31 mouse cellular contexts compared by ENCODE assay signal in the genomic region with DNA sequence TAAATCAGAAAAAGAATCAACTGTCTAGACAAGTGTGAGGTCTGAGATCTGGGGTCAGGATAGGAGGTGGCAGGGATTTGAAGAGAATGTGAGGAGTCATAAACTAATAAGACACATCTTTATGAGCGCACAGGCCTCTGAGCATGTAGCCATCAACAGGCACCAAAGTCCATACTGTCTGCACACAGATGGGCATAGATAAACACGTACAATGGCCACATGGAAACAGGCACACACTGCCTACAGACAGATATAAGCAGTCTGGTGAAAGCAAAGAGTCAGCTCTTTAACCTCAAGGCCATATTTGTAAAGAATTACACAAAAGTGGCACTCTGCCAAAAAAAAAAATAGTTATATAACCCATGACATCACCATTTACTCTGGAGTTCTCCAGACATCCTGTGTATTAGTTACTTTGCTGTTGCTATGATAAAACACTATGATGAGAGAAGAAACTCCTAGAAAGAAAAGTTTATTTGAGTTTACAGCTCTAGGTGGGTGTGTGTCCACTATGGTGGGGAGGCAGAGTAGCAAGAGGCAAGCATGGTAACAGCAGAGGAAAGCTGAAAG.
A peak's percentile ranks its signal among the peaks of the same experiment; 100 is the strongest.
DNase-seq lines count a peak whose midpoint lies in the region; ATAC-seq and TF ChIP-seq lines count a peak whose summit lies in the region.
"Had no signal": no experiment of that assay in that cellular context is flagged by ENCODE, and none has a peak within 500 bp of the region (broad histone marks: within the 10 kb centered on the region; RNA-seq: fewer than 3 reads in every experiment).

No protein-coding gene starts in this region.

- no peaks in the 10 kb centered on the region for H3K36me3 ChIP-seq in lung, postnatal 0 days (ENCODE audit: insufficient read depth, low read length)
- no peaks in the 10 kb centered on the region for H3K36me3 ChIP-seq in intestine, embryonic 15.5 days
- H3K36me3 ChIP-seq in stomach, postnatal 0 days (ENCODE audit: control insufficient read depth, insufficient read depth, low read length): no peaks in the 10 kb centered on the region
- H3K36me3 ChIP-seq: embryonic facial prominence, embryonic 12.5 days; forebrain, embryonic 10.5 days; forebrain, embryonic 15.5 days; hindbrain, embryonic 15.5 days; limb, embryonic 12.5 days; liver, embryonic 13.5 days; lung, embryonic 15.5 days had no signal

- DNase-seq in kidney, adult 9 months: peak; percentile 44
- DNase-seq in kidney, postnatal 4 days: no peak
- peak; percentile 47 for DNase-seq in lung, postnatal 0 days (ENCODE audit: low spot score)
- DNase-seq in lung, postnatal 36 days: no peak
- DNase-seq in stomach, postnatal 0 days (ENCODE audit: low spot score): no peak
- no peak for DNase-seq in adrenal gland, postnatal 25 days
- DNase-seq: adrenal gland, adult 8-10 months; cerebellum, adult 11 months; cerebellum, adult 9-10 months; cerebellum, postnatal 36 days; gastrocnemius, postnatal 36 days; heart, adult 18-20 months; kidney, postnatal 36 days; layer of hippocampus, postnatal 36 days; liver, embryonic 13.5 days; right cerebral cortex, adult 18-20 months; spleen, adult 18-20 months; thymus, adult 2 months; thymus, postnatal 36 days had no signal

- no peak overlapping the region for H3K9ac ChIP-seq in lung, postnatal 0 days (replicated peaks; ENCODE audit: low read depth)
- H3K9ac ChIP-seq in intestine, embryonic 15.5 days: no peak overlapping the region
- H3K9ac ChIP-seq in stomach, postnatal 0 days (ENCODE audit: low read length): no peak overlapping the region
- H3K9ac ChIP-seq: embryonic facial prominence, embryonic 12.5 days; forebrain, embryonic 15.5 days; hindbrain, embryonic 15.5 days; limb, embryonic 12.5 days; liver, embryonic 13.5 days; lung, embryonic 15.5 days had no signal

- no peaks in the 10 kb centered on the region for H3K27me3 ChIP-seq in lung, postnatal 0 days (replicated peaks; ENCODE audit: insufficient read depth, low read length)
- no peaks in the 10 kb centered on the region for H3K27me3 ChIP-seq in intestine, embryonic 15.5 days (replicated peaks)
- no peaks in the 10 kb centered on the region for H3K27me3 ChIP-seq in stomach, postnatal 0 days (ENCODE audit: control insufficient read depth, insufficient read depth, low read length)
- H3K27me3 ChIP-seq: CH12.LX; embryonic facial prominence, embryonic 12.5 days; forebrain, embryonic 15.5 days; hindbrain, embryonic 15.5 days; limb, embryonic 12.5 days; liver, embryonic 13.5 days had no signal

- H3K4me2 ChIP-seq in lung, postnatal 0 days (replicated peaks; ENCODE audit: low read depth, low read length): no peak overlapping the region
- no peak overlapping the region for H3K4me2 ChIP-seq in intestine, embryonic 15.5 days (replicated peaks)
- no peak overlapping the region for H3K4me2 ChIP-seq in stomach, postnatal 0 days (replicated peaks; ENCODE audit: low read depth)
- H3K4me2 ChIP-seq: embryonic facial prominence, embryonic 12.5 days; forebrain, embryonic 15.5 days; heart, embryonic 11.5 days; hindbrain, embryonic 15.5 days; limb, embryonic 12.5 days; liver, embryonic 13.5 days; lung, embryonic 15.5 days; midbrain, embryonic 11.5 days had no signal

- WGBS in lung, postnatal 0 days: 56% methylated on average over 2 of the region's 2 CpGs
- WGBS in intestine, embryonic 15.5 days: 64% methylated on average over 2 of the region's 2 CpGs
- 79% methylated on average over 2 of the region's 2 CpGs for WGBS in stomach, postnatal 0 days

- H3K9me3 ChIP-seq in lung, postnatal 0 days (ENCODE audit: low read length): no peaks in the 10 kb centered on the region
- H3K9me3 ChIP-seq in intestine, embryonic 15.5 days: no peaks in the 10 kb centered on the region
- H3K9me3 ChIP-seq in stomach, postnatal 0 days (ENCODE audit: control insufficient read depth, low read length): no peaks in the 10 kb centered on the region
- H3K9me3 ChIP-seq: embryonic facial prominence, embryonic 12.5 days; forebrain, embryonic 10.5 days; forebrain, embryonic 15.5 days; hindbrain, embryonic 15.5 days; limb, embryonic 12.5 days; liver, embryonic 13.5 days; lung, embryonic 15.5 days had no signal

- no peak overlapping the region for H3K4me3 ChIP-seq in lung, postnatal 0 days (ENCODE audit: low read depth, low read length)
- no peak overlapping the region for H3K4me3 ChIP-seq in intestine, embryonic 15.5 days (replicated peaks)
- H3K4me3 ChIP-seq in stomach, postnatal 0 days (ENCODE audit: low read depth, low read length): no peak overlapping the region
- H3K4me3 ChIP-seq: embryonic facial prominence, embryonic 12.5 days; forebrain, embryonic 10.5 days; forebrain, embryonic 15.5 days; hindbrain, embryonic 15.5 days; limb, embryonic 12.5 days; liver, embryonic 13.5 days; lung, embryonic 15.5 days had no signal

- H3K27ac ChIP-seq in lung, postnatal 0 days (ENCODE audit: low read length): no peak overlapping the region
- H3K27ac ChIP-seq in intestine, embryonic 15.5 days: no peak overlapping the region
- H3K27ac ChIP-seq in stomach, postnatal 0 days (replicated peaks): no peak overlapping the region
- H3K27ac ChIP-seq: embryonic facial prominence, embryonic 12.5 days; forebrain, embryonic 10.5 days; forebrain, embryonic 15.5 days; hindbrain, embryonic 15.5 days; liver, embryonic 13.5 days; lung, embryonic 15.5 days had no signal

- TF ChIP-seq CTCF in lung, postnatal 0 days (IDR thresholded peaks at IDR 0.05): no peak
- TF ChIP-seq CTCF in stomach, postnatal 0 days (IDR thresholded peaks at IDR 0.05; ENCODE audit: low read depth): no peak

- H3K4me1 ChIP-seq in lung, postnatal 0 days (ENCODE audit: insufficient read depth, low read depth, low read length): no peaks in the 10 kb centered on the region
- no peaks in the 10 kb centered on the region for H3K4me1 ChIP-seq in intestine, embryonic 15.5 days (replicated peaks)
- H3K4me1 ChIP-seq in stomach, postnatal 0 days (replicated peaks; ENCODE audit: control insufficient read depth, insufficient read depth): no peaks in the 10 kb centered on the region
- H3K4me1 ChIP-seq: forebrain, embryonic 10.5 days; forebrain, embryonic 15.5 days; hindbrain, embryonic 15.5 days; liver, embryonic 13.5 days had no signal

- ATAC-seq in lung, postnatal 0 days: peak; percentile 23; the same call in 1 of the 2 replicates
- ATAC-seq in intestine, embryonic 15.5 days: peak; percentile 95
- 0 out of 2 replicates have a peak, but pooled peaks have one; percentile 40 for ATAC-seq in stomach, postnatal 0 days (ENCODE audit: low FRiP score, low TSS enrichment)
- ATAC-seq: activated CD4-positive, CD25-positive, alpha-beta regulatory T cell, adult 4 months; forebrain, embryonic 15.5 days; midbrain, embryonic 16.5 days had no signal

- TF ChIP-seq EP300 in lung, postnatal 0 days (IDR thresholded peaks at IDR 0.05): no peak
- no peak for TF ChIP-seq EP300 in stomach, postnatal 0 days (optimal IDR thresholded peaks at IDR 0.05)

Comparison
In these comparisons a context has a peak if more than half of its experiments do, and no peak if none do; other contexts are left out.
1. DNase-seq: peak in kidney, adult 9 months (single experiment) and lung, postnatal 0 days (single experiment); none in kidney, postnatal 4 days (0 of 2), lung, postnatal 36 days (single experiment), stomach, postnatal 0 days (single experiment) and adrenal gland, postnatal 25 days (single experiment).
2. ATAC-seq: peak in every context shown above with its lines; median percentile 95 in intestine, embryonic 15.5 days; 40 in stomach, postnatal 0 days; 23 in lung, postnatal 0 days.